Mouse (Mus musculus): ENCODE results near the gene Slc38a8.
A peak's percentile ranks its signal among the peaks of the same experiment; 100 is the strongest.

Gene Slc38a8

GRCm38 (mm10) chr8:119484145-119484896, 17.2 kb downstream of the Slc38a8 start:
- no peak for DNase-seq (ENCODE audit: low read depth)

- no peak for DNase-seq (ENCODE audit: low read depth)
These were observed 22.8 kb downstream of the Slc38a8 start for GRCm38 (mm10) chr8:119478684-119479083.

GRCm38 (mm10) chr8:119468091-119468490, 33.4 kb downstream of the Slc38a8 start:
- no peak for DNase-seq (ENCODE audit: low read depth)

- no peak for DNase-seq (ENCODE audit: low read depth)
These were observed 34.7 kb downstream of the Slc38a8 start for GRCm38 (mm10) chr8:119466794-119467193.

- DNase-seq (ENCODE audit: low read depth), result no peak
These were observed 35.4 kb downstream of the Slc38a8 start for GRCm38 (mm10) chr8:119466105-119466504.

GRCm38 (mm10) chr8:119463709-119464108, 37.8 kb downstream of the Slc38a8 start:
- no peak for DNase-seq (ENCODE audit: low read depth)

- no peak for DNase-seq (ENCODE audit: low read depth)
These were observed 40.1 kb downstream of the Slc38a8 start for GRCm38 (mm10) chr8:119461356-119461755.

- DNase-seq (ENCODE audit: low read depth), result no peak
These were observed 41.8 kb downstream of the Slc38a8 start for GRCm38 (mm10) chr8:119459724-119460123.

GRCm38 (mm10) chr8:119456045-119456444, 45.5 kb downstream of the Slc38a8 start:
- no peak for DNase-seq (ENCODE audit: low read depth)

- no peak for DNase-seq (ENCODE audit: low read depth)
These were observed 48.6 kb downstream of the Slc38a8 start for GRCm38 (mm10) chr8:119452919-119453318.

GRCm38 (mm10) chr8:119451131-119451530, 50.4 kb downstream of the Slc38a8 start:
- DNase-seq (ENCODE audit: low read depth), result no peak

GRCm38 (mm10) chr8:119449627-119450026, 51.9 kb downstream of the Slc38a8 start:
- no peak for DNase-seq (ENCODE audit: low read depth)

GRCm38 (mm10) chr8:119447781-119448170, 53.7 kb downstream of the Slc38a8 start:
- no peak for DNase-seq (ENCODE audit: low read depth)

GRCm38 (mm10) chr8:119446990-119447780, 54.3 kb downstream of the Slc38a8 start:
- no peak for DNase-seq (ENCODE audit: low read depth)

- DNase-seq (ENCODE audit: low read depth), result peak; percentile 71
These were observed 55.1 kb downstream of the Slc38a8 start, which contains the start of gene Necab2 for GRCm38 (mm10) chr8:119446211-119446989. Necab2 (plus strand) TSS chr8:119446719.

- peak; percentile 5 for DNase-seq (ENCODE audit: low read depth)
These were observed 58.5 kb downstream of the Slc38a8 start for GRCm38 (mm10) chr8:119442970-119443369.

GRCm38 (mm10) chr8:119442013-119442412, 59.5 kb downstream of the Slc38a8 start:
- no peak for DNase-seq (ENCODE audit: low read depth)

GRCm38 (mm10) chr8:119440952-119441270, 60.6 kb downstream of the Slc38a8 start:
- no peak for DNase-seq (ENCODE audit: low read depth)

GRCm38 (mm10) chr8:119440250-119440951, 61.1 kb downstream of the Slc38a8 start:
- peak; percentile 81 for DNase-seq (ENCODE audit: low read depth)

GRCm38 (mm10) chr8:119439893-119440249, 61.6 kb downstream of the Slc38a8 start:
- DNase-seq (ENCODE audit: low read depth), result peak; percentile 10

GRCm38 (mm10) chr8:119439424-119439823, 62.1 kb downstream of the Slc38a8 start:
- DNase-seq (ENCODE audit: low read depth), result no peak

- peak; percentile 1 for DNase-seq (ENCODE audit: low read depth)
These were observed 62.6 kb downstream of the Slc38a8 start for GRCm38 (mm10) chr8:119438876-119439275.

All from naive thymus-derived CD4-positive, alpha-beta T cell, adult 2 months (primary cell).